Mouse (Mus musculus) liver, adult 2 months (tissue): Measurements from ENCODE around the gene Lce1f. TPM values are rescaled to one million over a fixed set of nuclear protein-coding genes. Genes with fewer than 3 reads are reported as not detected.
"Not testable (repeated sequence)": the region's sequence is repeated elsewhere in the genome, so short reads cannot be mapped to it uniquely, and the experiment has no call there.

ENCODE experiments used
- DNase-seq: peaks from one replicate; pipeline ENCODE4 v3.0.0-alpha.2; 2011; ENCODE audit warnings: low read depth, low spot score; ENCODE audit errors: extremely low read depth
- H3K27ac ChIP-seq: fragments of 200-500 bp; replicated peaks from 2 replicates; pipeline ENCODE4 v1.5.1; 2012; ENCODE audit warnings: low read depth, mild to moderate bottlenecking, control low read depth, inconsistent platforms, low read length; ENCODE audit not compliant: insufficient read depth
- H3K27me3 ChIP-seq: fragments of 200-500 bp; 2 replicates; pipeline ENCODE4 v1.6.1; 2012; ENCODE audit warnings: mild to moderate bottlenecking, moderate library complexity, low read length, inconsistent platforms; ENCODE audit not compliant: control insufficient read depth, insufficient read depth
- H3K36me3 ChIP-seq: fragments of 200-500 bp; 2 replicates; pipeline ENCODE4 v1.6.1; 2012; ENCODE audit warnings: low read length, inconsistent platforms; ENCODE audit not compliant: control insufficient read depth, insufficient read depth
- H3K4me1 ChIP-seq: fragments of 200-500 bp; 2 replicates; pipeline ENCODE4 v1.6.1; 2011; ENCODE audit warnings: low read length; ENCODE audit not compliant: control insufficient read depth, insufficient read depth
- H3K4me3 ChIP-seq: fragments of 200-500 bp; 2 replicates; pipeline ENCODE4 v1.5.1; 2011; ENCODE audit warnings: low read depth, mild to moderate bottlenecking, control low read depth, low read length, moderate library complexity; ENCODE audit not compliant: insufficient read depth
- H3K79me2 ChIP-seq: fragments of 200-500 bp; 2 replicates; pipeline ENCODE4 v1.6.1; 2012; ENCODE audit warnings: inconsistent platforms, mild to moderate bottlenecking, low read length, moderate library complexity; ENCODE audit not compliant: control insufficient read depth, insufficient read depth
- H3K9ac ChIP-seq: fragments of 200-500 bp; 2 replicates; pipeline ENCODE4 v1.6.1; 2012; ENCODE audit warnings: low read depth, mild to moderate bottlenecking, control low read depth, inconsistent platforms, low read length
- CTCF ChIP-seq: fragments of 200-500 bp; IDR thresholded peaks from 2 replicates; pipeline ENCODE4 v1.5.1; 2011; ENCODE audit warnings: low read depth, low read length, control low read depth
- POLR2A ChIP-seq: fragments of 200-500 bp; IDR thresholded peaks from 2 replicates; pipeline ENCODE4 v1.6.1; 2011; ENCODE audit warnings: low read length, control low read depth; ENCODE audit not compliant: insufficient read depth; ENCODE audit errors: extremely low read depth
- WGBS: fragments of 180-500 bp; shearing (Covaris S2); methylation state at CpG from one replicate; pipeline ENCODE4 v1.1.7; 2018; 5-methylcytosine and 5-hydroxymethylcytosine counted together
- polyA plus RNA-seq: library from polyadenylated mRNA; depleted of rRNA; stranded (reverse); fragments of >200 nt; gene quantifications from 2 replicates; pipeline ENCODE4 v1.2.3, GENCODE M21; 2012
- total RNA-seq: library from RNA; depleted of rRNA; stranded (reverse); fragments of >200 nt; gene quantifications from 2 replicates; pipeline ENCODE4 v1.2.3, GENCODE M21; 2014

Lce1f gene
- total and polyA plus RNA-seq, 2 experiments: not detected

GRCm38 (mm10) chr3:92715122-92715521 is 5.0 kb downstream of the Lce1f start:
- H3K36me3 ChIP-seq: no peaks in the 10 kb centered on the region
- H3K79me2 ChIP-seq: no peaks in the 10 kb centered on the region
- no peak overlapping the region for H3K9ac ChIP-seq
- H3K27ac ChIP-seq: no peak overlapping the region
- no peak overlapping the region for H3K4me3 ChIP-seq
- H3K4me1 ChIP-seq: no peaks in the 10 kb centered on the region
- TF ChIP-seq CTCF (no peak), POLR2A (no peak)
- no peaks in the 10 kb centered on the region for H3K27me3 ChIP-seq
- DNase-seq: no peak

- no peak for DNase-seq
- H3K27me3 ChIP-seq: no peaks in the 10 kb centered on the region
- no peaks in the 10 kb centered on the region for H3K4me1 ChIP-seq
- no peak within 1 kb of the TSS for H3K4me3 ChIP-seq
- no peak within 1 kb of the TSS for H3K9ac ChIP-seq
- H3K27ac ChIP-seq: no peak within 1 kb of the TSS
- WGBS: 74% methylated on average over 2 of the region's 2 CpGs
- TF ChIP-seq CTCF: no peak
- no peak for TF ChIP-seq POLR2A
- H3K79me2 ChIP-seq: no peaks in the 10 kb centered on the region
- H3K36me3 ChIP-seq: no peaks in the 10 kb centered on the region
Observed at GRCm38 (mm10) chr3:92708974-92709373, 11.2 kb downstream of the Lce1f start, which contains the start of gene Lce1e. Gene Lce1e (minus strand): TSS chr3:92709074.

GRCm38 (mm10) chr3:92694613-92695012 is 25.5 kb downstream of the Lce1f start:
- Histone ChIP-seq H3K4me3 (no peak overlapping the region), H3K4me1 (no peaks in the 10 kb centered on the region), H3K27me3 (no peaks in the 10 kb centered on the region), H3K9ac (no peak overlapping the region), H3K36me3 (no peaks in the 10 kb centered on the region), H3K79me2 (no peaks in the 10 kb centered on the region), H3K27ac (no peak overlapping the region)
- DNase-seq: no peak
- 17% methylated on average over 1 of the region's 1 CpGs for whole genome bisulfite sequencing
- TF ChIP-seq CTCF (no peak), POLR2A (no peak)

- Histone ChIP-seq H3K4me3 (no peak overlapping the region), H3K36me3 (no peaks in the 10 kb centered on the region), H3K27me3 (no peaks in the 10 kb centered on the region), H3K79me2 (no peaks in the 10 kb centered on the region), H3K4me1 (no peaks in the 10 kb centered on the region), H3K27ac (no peak overlapping the region), H3K9ac (no peak overlapping the region)
- TF ChIP-seq CTCF (no peak), POLR2A (no peak)
- no peak for DNase-seq
Observed at GRCm38 (mm10) chr3:92691688-92692087, 28.5 kb downstream of the Lce1f start.

GRCm38 (mm10) chr3:92689154-92689553 is 31.0 kb downstream of the Lce1f start:
- H3K79me2 ChIP-seq, H3K9ac ChIP-seq, H3K36me3 ChIP-seq, DNase-seq, H3K27ac ChIP-seq, H3K27me3 ChIP-seq, H3K4me3 ChIP-seq, H3K4me1 ChIP-seq: not testable (repeated sequence)
- whole genome bisulfite sequencing: 61% methylated on average over 16 of the region's 16 CpGs

- WGBS: 50% methylated on average over 2 of the region's 2 CpGs
- TF ChIP-seq CTCF (no peak), POLR2A (no peak)
- Histone ChIP-seq H3K4me3 (no peak within 1 kb of the TSS), H3K9ac (no peak within 1 kb of the TSS), H3K27ac (no peak within 1 kb of the TSS), H3K4me1 (no peaks in the 10 kb centered on the region), H3K36me3 (no peaks in the 10 kb centered on the region), H3K27me3 (no peaks in the 10 kb centered on the region), H3K79me2 (no peaks in the 10 kb centered on the region)
- DNase-seq: no peak
Observed at GRCm38 (mm10) chr3:92687110-92687509, 33.0 kb downstream of the Lce1f start, which contains the start of gene Lce1d. Gene Lce1d (minus strand): TSS chr3:92687210.
